Mouse (Mus musculus): ENCODE results near the gene Tmem107. TPM values are rescaled to one million over a fixed set of nuclear protein-coding genes. Genes with fewer than 3 reads are reported as not detected.

Tmem107 gene
- polyA plus RNA-seq (2014; fragmentation: Nextera tagmentation; extraction: Ambion mirVana) = 45.2 and 49.6 TPM in 2 replicates

DNA sequence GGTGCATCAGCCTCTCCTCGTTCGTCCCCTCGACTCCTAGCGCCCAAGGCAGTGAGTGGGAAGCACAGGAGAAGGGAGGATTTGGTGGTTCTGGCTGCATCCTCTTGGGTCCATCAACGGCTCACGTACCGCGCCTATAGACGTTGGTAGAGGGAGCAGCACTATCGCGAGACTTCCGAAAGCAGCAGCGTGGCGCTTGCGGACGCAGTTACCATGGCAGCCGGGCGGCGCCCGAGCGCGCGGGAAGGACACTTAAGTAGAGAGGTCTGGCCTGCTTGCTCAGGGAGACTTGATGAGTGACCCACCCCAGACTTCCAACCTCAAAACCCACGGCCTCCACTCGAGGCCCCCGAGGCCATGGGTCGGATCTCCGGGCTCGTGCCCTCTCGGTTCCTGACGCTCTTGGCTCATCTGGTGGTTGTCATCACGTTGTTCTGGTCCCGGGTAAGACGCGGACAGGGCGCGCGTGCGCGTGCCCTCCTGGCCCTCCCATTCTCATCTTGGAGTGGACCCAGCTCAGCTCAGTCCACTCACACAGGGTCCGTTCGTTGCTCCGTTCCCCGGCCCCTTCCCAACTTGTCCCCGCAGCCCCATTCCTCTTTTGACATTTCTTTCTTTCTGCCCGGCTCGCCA is at the start of gene Tmem107:
Gene Tmem107 (plus strand): TSS at position 217 of the 633 bp plus-strand sequence.
- Histone ChIP-seq H3K9ac (ENCODE audit: low read length) (peak within 1 kb of the TSS; percentile 80), H3K9me3 (replicated peaks; ENCODE audit: control insufficient read depth, low read length) (no peaks in the 10 kb centered on the region), H3K27ac (ENCODE audit: low read depth, low read length) (peak within 1 kb of the TSS; percentile 75), H3K4me1 (ENCODE audit: control insufficient read depth, insufficient read depth, low read length) (peaks cover 13% of the 10 kb centered on the region; the same call in 1 of the 2 replicates), H3K27me3 (replicated peaks; ENCODE audit: control insufficient read depth, insufficient read depth, low read length) (no peaks in the 10 kb centered on the region), H3K4me2 (ENCODE audit: low read length) (peak within 1 kb of the TSS; percentile 77), H3K4me3 (ENCODE audit: low read depth, low read length) (peak within 1 kb of the TSS; percentile 48), H3K36me3 (ENCODE audit: control insufficient read depth, insufficient read depth, low read length) (no peaks in the 10 kb centered on the region)
- ATAC-seq (peak; percentile 88), DNase-seq (ENCODE audit: low spot score) (peak; percentile 98)
- under 1% methylated on average over 40 of the region's 47 CpGs for WGBS

DNA sequence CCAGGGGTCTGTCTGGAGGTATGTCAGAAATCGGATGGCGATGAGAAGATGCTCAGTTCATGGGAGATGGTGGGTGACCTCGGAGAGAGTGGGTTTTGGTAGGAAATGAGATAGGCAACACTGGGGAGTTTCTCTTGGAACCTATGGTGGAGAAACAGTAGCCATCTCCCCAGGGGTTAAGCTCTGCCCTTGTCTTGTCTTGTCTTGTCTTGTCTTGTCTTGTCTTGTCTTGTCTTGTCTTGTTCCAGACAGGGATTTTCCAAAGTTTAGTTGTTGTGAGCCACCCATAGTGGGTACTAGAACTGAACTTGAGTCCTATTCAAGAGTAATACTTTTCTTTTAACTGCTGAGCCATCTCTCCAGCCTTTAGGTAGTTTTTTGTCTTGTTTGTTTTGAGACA is 44.0 kb upstream of the Tmem107 start:
- Histone ChIP-seq H3K27ac (ENCODE audit: low read depth, low read length) (no peak overlapping the region), H3K4me1 (ENCODE audit: control insufficient read depth, insufficient read depth, low read length) (no peaks in the 10 kb centered on the region), H3K9me3 (replicated peaks; ENCODE audit: control insufficient read depth, low read length) (no peaks in the 10 kb centered on the region), H3K9ac (ENCODE audit: low read length) (no peak overlapping the region), H3K4me3 (ENCODE audit: low read depth, low read length) (no peak overlapping the region), H3K27me3 (replicated peaks; ENCODE audit: control insufficient read depth, insufficient read depth, low read length) (no peaks in the 10 kb centered on the region), H3K4me2 (ENCODE audit: low read length) (no peak overlapping the region), H3K36me3 (ENCODE audit: control insufficient read depth, insufficient read depth, low read length) (peaks cover 100% of the 10 kb centered on the region)
- WGBS = 87% methylated on average over 3 of the region's 3 CpGs
- no peak for DNase-seq (ENCODE audit: low spot score)
- ATAC-seq = no peak

- peak; percentile 11 for DNase-seq (ENCODE audit: low spot score)
- H3K36me3 ChIP-seq (ENCODE audit: control insufficient read depth, insufficient read depth, low read length) = peaks cover 99% of the 10 kb centered on the region
- H3K4me2 ChIP-seq (ENCODE audit: low read length) = no peak overlapping the region
- no peak overlapping the region for H3K27ac ChIP-seq (ENCODE audit: low read depth, low read length)
- H3K9ac ChIP-seq (ENCODE audit: low read length) = no peak overlapping the region
- no peak for ATAC-seq
- H3K9me3 ChIP-seq (replicated peaks; ENCODE audit: control insufficient read depth, low read length) = no peaks in the 10 kb centered on the region
- H3K4me3 ChIP-seq (ENCODE audit: low read depth, low read length) = no peak overlapping the region
- H3K4me1 ChIP-seq (ENCODE audit: control insufficient read depth, insufficient read depth, low read length) = no peaks in the 10 kb centered on the region
- WGBS = 66% methylated on average over 2 of the region's 2 CpGs
- H3K27me3 ChIP-seq (replicated peaks; ENCODE audit: control insufficient read depth, insufficient read depth, low read length) = no peaks in the 10 kb centered on the region
These were observed 41.8 kb upstream of the Tmem107 start for GRCm38 (mm10) chr11:69028805-69029204.

DNA sequence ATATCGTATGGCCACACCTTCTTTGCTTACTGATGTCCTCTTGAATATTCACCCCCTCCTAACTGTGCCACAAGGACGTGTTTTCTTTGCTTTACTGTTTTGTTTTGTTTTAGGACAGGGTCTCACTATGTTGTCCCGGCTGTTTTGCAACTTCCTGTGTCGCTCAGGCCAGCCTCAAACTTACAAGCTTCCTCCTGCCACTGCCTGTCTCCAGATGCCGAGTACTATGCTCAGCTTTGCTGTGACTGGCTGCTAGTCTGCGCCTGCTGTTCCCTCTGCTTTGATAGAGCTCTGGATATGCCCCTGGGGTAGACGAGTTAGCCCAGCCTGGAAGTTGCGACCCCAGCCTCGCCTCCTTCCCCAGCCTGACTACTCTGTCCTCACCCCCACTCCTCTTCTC is 37.1 kb upstream of the Tmem107 start:
- no peaks in the 10 kb centered on the region for H3K27me3 ChIP-seq (replicated peaks; ENCODE audit: control insufficient read depth, insufficient read depth, low read length)
- 90% methylated on average over 9 of the region's 9 CpGs for WGBS
- peaks cover 1% of the 10 kb centered on the region; the same call in 1 of the 2 replicates for H3K4me1 ChIP-seq (ENCODE audit: control insufficient read depth, insufficient read depth, low read length)
- DNase-seq (ENCODE audit: low spot score) = no peak
- H3K9me3 ChIP-seq (replicated peaks; ENCODE audit: control insufficient read depth, low read length) = no peaks in the 10 kb centered on the region
- H3K27ac ChIP-seq (ENCODE audit: low read depth, low read length) = no peak overlapping the region
- H3K9ac ChIP-seq (ENCODE audit: low read length) = no peak overlapping the region
- H3K4me3 ChIP-seq (ENCODE audit: low read depth, low read length) = no peak overlapping the region
- ATAC-seq = no peak
- peaks cover 74% of the 10 kb centered on the region for H3K36me3 ChIP-seq (ENCODE audit: control insufficient read depth, insufficient read depth, low read length)
- no peak overlapping the region for H3K4me2 ChIP-seq (ENCODE audit: low read length)

DNA sequence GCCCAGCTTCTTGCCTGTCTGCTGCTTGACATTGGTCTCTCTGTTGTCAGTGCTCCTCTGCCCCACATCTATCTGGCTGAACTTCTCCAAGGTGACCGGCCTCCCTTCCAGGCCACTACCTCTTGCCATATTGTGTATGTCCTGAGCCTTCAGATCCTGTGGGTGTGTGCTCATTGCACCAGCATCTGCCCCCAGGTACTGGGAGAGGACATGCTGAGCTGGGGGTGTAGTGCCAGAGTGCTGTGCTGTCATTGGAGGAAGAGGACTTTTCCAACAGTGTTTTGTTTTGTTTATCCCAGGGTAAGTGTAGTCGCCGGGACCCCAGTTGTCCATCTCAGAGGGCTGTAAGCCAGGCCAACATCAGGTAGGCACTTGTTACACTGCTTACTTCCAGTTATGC is 36.0 kb upstream of the Tmem107 start:
- no peak overlapping the region for H3K27ac ChIP-seq (ENCODE audit: low read depth, low read length)
- H3K36me3 ChIP-seq (ENCODE audit: control insufficient read depth, insufficient read depth, low read length) = peaks cover 64% of the 10 kb centered on the region
- no peak overlapping the region for H3K4me3 ChIP-seq (ENCODE audit: low read depth, low read length)
- H3K4me1 ChIP-seq (ENCODE audit: control insufficient read depth, insufficient read depth, low read length) = peaks cover 11% of the 10 kb centered on the region; the same call in 1 of the 2 replicates
- ATAC-seq = no peak
- 100% methylated on average over 3 of the region's 3 CpGs for WGBS
- no peaks in the 10 kb centered on the region for H3K9me3 ChIP-seq (replicated peaks; ENCODE audit: control insufficient read depth, low read length)
- H3K27me3 ChIP-seq (replicated peaks; ENCODE audit: control insufficient read depth, insufficient read depth, low read length) = no peaks in the 10 kb centered on the region
- no peak overlapping the region for H3K9ac ChIP-seq (ENCODE audit: low read length)
- H3K4me2 ChIP-seq (ENCODE audit: low read length) = no peak overlapping the region
- DNase-seq (ENCODE audit: low spot score) = no peak

GRCm38 (mm10) chr11:69035411-69035810 is 35.2 kb upstream of the Tmem107 start:
- Histone ChIP-seq H3K27ac (ENCODE audit: low read depth, low read length) (0 out of 2 replicates have a peak overlapping the region, but pooled peaks have one; percentile 28), H3K4me3 (ENCODE audit: low read depth, low read length) (no peak overlapping the region), H3K36me3 (ENCODE audit: control insufficient read depth, insufficient read depth, low read length) (peaks cover 55% of the 10 kb centered on the region), H3K9ac (ENCODE audit: low read length) (no peak overlapping the region), H3K4me2 (ENCODE audit: low read length) (peak overlapping the region; percentile 23; the same call in 1 of the 2 replicates), H3K27me3 (replicated peaks; ENCODE audit: control insufficient read depth, insufficient read depth, low read length) (no peaks in the 10 kb centered on the region), H3K9me3 (replicated peaks; ENCODE audit: control insufficient read depth, low read length) (no peaks in the 10 kb centered on the region), H3K4me1 (ENCODE audit: control insufficient read depth, insufficient read depth, low read length) (peaks cover 11% of the 10 kb centered on the region; the same call in 1 of the 2 replicates)
- DNase-seq (ENCODE audit: low spot score) (no peak), ATAC-seq (no peak)
- WGBS = 80% methylated on average over 9 of the region's 9 CpGs

GRCm38 (mm10) chr11:69035849-69036248 is 34.8 kb upstream of the Tmem107 start:
- Histone ChIP-seq H3K4me2 (ENCODE audit: low read length) (peak overlapping the region; percentile 58), H3K9me3 (replicated peaks; ENCODE audit: control insufficient read depth, low read length) (no peaks in the 10 kb centered on the region), H3K36me3 (ENCODE audit: control insufficient read depth, insufficient read depth, low read length) (peaks cover 51% of the 10 kb centered on the region), H3K9ac (ENCODE audit: low read length) (no peak overlapping the region), H3K27me3 (replicated peaks; ENCODE audit: control insufficient read depth, insufficient read depth, low read length) (no peaks in the 10 kb centered on the region), H3K4me1 (ENCODE audit: control insufficient read depth, insufficient read depth, low read length) (peaks cover 11% of the 10 kb centered on the region; the same call in 1 of the 2 replicates), H3K4me3 (ENCODE audit: low read depth, low read length) (no peak overlapping the region), H3K27ac (ENCODE audit: low read depth, low read length) (0 out of 2 replicates have a peak overlapping the region, but pooled peaks have one; percentile 28)
- 3% methylated on average over 8 of the region's 8 CpGs for WGBS
- ATAC-seq = peak; percentile 37
- peak; percentile 90 for DNase-seq (ENCODE audit: low spot score)

- H3K27ac ChIP-seq (ENCODE audit: low read depth, low read length) = peak overlapping the region; percentile 59; the same call in 1 of the 2 replicates
- DNase-seq (ENCODE audit: low spot score) (peak; percentile 92), ATAC-seq (no peak)
- H3K4me2 ChIP-seq (ENCODE audit: low read length) = peak overlapping the region; percentile 58
- H3K36me3 ChIP-seq (ENCODE audit: control insufficient read depth, insufficient read depth, low read length) = peaks cover 43% of the 10 kb centered on the region
- peaks cover 11% of the 10 kb centered on the region; the same call in 1 of the 2 replicates for H3K4me1 ChIP-seq (ENCODE audit: control insufficient read depth, insufficient read depth, low read length)
- H3K4me3 ChIP-seq (ENCODE audit: low read depth, low read length) = peak overlapping the region; percentile 67
- H3K27me3 ChIP-seq (replicated peaks; ENCODE audit: control insufficient read depth, insufficient read depth, low read length) = no peaks in the 10 kb centered on the region
- 10% methylated on average over 20 of the region's 20 CpGs for whole genome bisulfite sequencing
- H3K9me3 ChIP-seq (replicated peaks; ENCODE audit: control insufficient read depth, low read length) = no peaks in the 10 kb centered on the region
- H3K9ac ChIP-seq (ENCODE audit: low read length) = peak overlapping the region; percentile 75
These were observed 33.9 kb upstream of the Tmem107 start for GRCm38 (mm10) chr11:69036486-69037230.

Data from forebrain, embryonic 14.5 days (tissue).